Mouse (Mus musculus) spleen, adult 2 months (tissue): ENCODE results near the gene Marc1.

Experiments
- CTCF ChIP-seq: fragments of 200-500 bp; IDR thresholded peaks from 2 replicates; pipeline ENCODE4 v1.5.1; 2011; ENCODE audit warnings: mild to moderate bottlenecking, inconsistent platforms; ENCODE audit not compliant: insufficient read depth, insufficient read length, insufficient replicate concordance; ENCODE audit errors: extremely low read depth
- POLR2A ChIP-seq: fragments of 200-500 bp; IDR thresholded peaks from 2 replicates; pipeline ENCODE4 v1.6.1; 2011; ENCODE audit warnings: low read depth, low read length, inconsistent platforms

DNA sequence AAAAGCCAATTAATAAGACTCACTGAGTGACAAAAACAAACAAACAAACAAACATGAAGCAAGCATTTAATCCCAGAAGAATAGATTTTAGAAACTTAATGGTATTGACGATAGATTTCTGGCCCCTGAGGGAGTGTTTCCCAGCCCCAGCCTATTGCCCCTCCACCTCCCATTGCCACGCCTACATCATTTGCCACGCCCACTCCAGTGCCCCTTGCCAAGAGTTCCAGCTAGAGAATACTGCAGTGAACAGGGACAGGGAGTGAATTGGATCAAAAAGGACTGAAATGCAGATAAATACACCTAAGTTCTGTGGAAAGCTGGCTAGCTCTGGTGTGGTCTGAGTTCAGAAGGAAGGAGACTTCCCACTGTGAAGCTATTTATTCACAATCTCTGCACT, 47.2 kb downstream of the Marc1 start:
- TF ChIP-seq POLR2A: no peak
- TF ChIP-seq CTCF: no peak
